Mouse (Mus musculus) liver, embryonic 14.5 days (tissue): ENCODE results near the gene Lrfn2.

Experiments
- CTCF ChIP-seq: IDR thresholded peaks from 2 replicates; pipeline ENCODE4 v1.5.1; 2016; ENCODE audit warnings: antibody characterized with exemption, low read depth, control low read depth
- EP300 ChIP-seq: IDR thresholded peaks from 2 replicates; pipeline ENCODE4 v1.6.1; 2016; ENCODE audit warnings: antibody characterized with exemption, low read depth

- no peak for TF ChIP-seq CTCF
- no peak for TF ChIP-seq EP300
Measured at GRCm38 (mm10) chr17:48930994-48931393, 1.2 kb upstream of the Lrfn2 start.
